Mouse (Mus musculus) CD8-positive naive resting alpha-beta T cell, adult 2 months (primary cell): ENCODE data around the gene Copz2.
"Not testable (repeated sequence)": the region's sequence is repeated elsewhere in the genome, so short reads cannot be mapped to it uniquely, and the experiment has no call there.

Experiments used
- DNase-seq, 2 experiments: peaks; one replicate each; pipeline ENCODE4 v3.0.0; 2022; ENCODE audit warnings: low read depth in 2 of 2, low spot score in 2 of 2

Copz2 gene

DNA sequence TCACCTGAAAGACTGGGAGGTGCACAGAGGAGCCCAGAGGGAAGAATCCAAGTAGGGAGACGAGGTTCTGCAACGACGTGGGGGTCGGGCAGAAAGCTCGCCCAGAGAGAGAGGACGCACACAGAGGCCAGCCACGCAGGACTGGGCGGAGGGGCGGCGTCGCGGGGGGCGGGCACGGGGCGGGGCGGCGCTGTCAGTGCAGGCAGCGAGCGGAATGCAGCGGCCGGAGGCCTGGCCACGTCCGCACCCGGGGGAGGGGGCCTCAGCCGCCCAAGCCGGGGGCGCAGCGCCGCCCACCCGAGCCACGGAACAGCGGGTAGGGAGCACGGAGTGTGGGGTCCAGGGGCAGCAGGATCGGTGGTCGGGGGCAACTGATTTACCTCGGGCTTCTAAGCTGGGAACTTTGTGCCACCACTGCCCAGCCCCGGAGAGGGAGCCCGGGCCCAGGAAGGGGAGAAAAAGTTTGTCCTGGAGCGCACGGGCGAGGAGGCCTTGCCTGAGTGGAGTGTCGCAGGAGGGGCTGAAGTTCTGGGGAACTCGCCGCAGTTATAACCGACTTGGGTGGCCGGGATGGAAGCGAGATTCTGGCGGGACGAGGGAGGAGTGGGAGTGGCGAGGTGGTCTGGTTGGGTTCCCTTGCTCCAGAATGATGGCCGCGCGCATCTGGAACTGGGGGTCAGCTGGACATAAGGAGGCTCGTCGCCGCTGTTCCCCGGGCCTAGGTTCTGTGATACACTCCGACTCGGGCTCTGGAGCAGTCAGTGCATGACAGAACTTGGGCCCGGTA is at the start of gene Copz2:
TSS of gene Copz2 (plus strand) at position 190 of the 787 bp plus-strand sequence.
- no peak for DNase-seq

DNA sequence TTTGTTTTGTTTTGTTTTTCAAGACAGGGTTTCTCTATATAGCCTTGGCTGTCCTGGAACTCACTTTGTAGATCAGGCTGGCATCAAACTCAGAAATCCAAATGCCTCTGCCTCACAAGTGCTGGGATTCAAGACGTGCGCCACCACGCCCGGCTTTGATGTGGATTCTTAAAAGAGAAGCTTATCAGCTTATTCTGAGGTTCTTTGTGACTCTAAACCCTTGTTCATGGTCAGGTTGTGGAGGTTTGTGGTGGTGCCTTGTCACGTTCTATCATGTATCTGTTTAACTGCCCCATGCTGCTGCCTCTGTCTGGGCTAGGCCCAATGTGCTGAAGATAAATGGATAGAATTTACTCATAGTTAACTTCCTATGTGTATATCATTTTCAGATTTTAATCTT is 44.1 kb upstream of the Copz2 start:
- DNase-seq = no peak

DNA sequence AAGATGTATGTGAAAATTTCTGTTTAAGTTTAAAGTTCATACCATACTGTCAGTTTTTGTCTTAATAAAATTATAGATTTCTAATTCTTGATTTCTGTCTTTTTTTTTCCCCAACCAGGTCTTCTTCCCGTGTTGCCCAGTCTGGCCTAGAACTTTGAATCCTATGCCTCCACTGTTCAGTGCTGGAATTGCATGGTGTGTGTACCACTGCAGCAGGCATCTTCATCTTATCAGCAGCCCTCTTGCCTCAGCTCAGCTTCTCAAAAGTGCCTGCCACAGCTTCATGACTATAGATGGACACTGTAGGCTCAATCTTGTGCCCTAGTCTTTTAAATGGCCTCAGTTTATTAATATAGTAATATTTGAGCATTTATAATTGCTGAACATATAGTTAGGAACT is 41.6 kb upstream of the Copz2 start:
- no peak for DNase-seq

DNA sequence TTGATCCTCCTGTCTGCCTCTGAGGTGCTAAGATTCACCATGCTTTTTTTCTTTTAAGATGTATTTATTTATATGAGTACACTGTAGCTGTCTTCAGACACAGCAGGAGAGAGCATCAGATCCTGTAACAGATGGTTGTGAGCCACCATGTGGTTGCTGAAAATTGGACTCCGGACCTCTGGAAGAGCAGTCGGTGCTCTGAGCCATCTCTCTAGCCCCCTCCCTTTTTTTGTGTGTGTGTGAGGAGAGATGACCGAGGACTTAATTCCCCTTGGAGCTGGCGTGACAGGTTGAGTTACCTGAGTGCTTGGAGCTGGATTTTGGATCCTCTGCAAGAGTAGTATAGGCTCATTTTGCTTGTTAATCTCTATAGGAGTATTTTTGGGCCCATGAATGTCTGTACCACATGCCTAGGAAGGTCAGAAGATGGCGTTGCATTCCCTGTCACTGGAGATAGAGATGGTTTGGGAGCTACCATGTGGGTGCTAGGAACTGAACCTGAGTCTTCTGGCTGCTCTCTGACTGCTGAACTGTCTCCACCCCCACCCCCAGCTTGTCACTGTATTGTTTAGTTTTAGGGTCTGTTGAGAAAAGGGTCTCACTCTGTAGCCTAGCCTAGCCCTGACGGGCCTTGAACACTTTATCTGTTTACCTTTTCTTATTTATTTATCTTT is 40.0 kb upstream of the Copz2 start:
- DNase-seq = no peak

DNA sequence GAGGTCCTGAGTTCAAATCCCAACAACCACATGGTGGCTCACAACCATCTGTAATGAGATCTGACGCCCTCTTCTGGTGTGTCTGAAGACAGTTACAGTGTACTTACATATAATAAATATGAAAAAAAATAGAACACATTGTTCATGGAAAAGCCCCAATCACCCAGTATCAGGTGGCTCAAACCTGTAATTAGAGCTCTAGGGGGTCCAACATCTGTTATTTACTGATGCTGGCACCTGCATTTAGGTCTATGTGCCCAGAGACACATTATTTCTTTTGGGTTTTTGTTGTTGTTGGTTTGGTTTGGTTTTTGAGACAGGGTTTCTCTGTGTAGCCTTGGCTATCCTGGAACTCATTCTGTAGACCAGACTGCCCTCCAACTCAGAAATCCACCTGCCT is 38.5 kb upstream of the Copz2 start:
- not testable (repeated sequence) for DNase-seq

DNA sequence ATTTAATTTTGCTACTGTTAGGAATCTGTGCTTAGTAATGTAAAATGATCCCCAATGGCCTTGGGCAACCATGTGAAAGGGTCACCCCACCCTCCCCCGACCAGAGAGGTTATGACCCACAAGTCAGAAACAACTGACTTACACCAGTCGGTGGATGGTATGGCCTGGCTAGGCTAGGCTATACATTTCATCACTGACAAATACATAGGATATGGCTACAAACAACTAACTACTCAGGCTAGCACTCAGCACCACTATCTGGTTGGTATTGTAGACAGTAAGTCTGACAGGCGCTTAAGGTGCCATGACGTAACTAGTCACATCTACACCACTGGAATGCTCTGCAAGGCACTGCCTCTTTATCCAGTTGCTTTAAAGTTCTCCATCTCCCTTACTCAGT is 36.2 kb upstream of the Copz2 start:
- no peak for DNase-seq

DNA sequence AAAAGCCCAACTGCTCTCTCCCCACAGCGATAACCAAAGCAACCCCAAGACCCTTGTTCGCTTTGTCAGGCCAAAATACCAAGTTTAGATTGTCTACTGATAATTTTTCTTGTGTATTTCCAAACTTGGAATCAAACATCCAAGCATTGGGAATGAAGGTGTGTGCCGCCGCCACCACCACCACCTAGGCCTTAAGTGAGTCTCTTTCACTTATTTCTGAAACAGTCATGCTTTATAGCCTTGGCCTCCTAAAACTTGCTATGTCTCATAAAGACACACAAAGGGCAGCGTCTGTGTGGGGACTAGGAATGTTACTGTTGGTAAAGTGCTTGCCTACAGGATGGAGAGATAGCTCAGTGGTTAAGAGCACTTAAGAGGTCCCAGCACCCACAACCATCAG is 35.8 kb upstream of the Copz2 start:
- DNase-seq = no peak

DNA sequence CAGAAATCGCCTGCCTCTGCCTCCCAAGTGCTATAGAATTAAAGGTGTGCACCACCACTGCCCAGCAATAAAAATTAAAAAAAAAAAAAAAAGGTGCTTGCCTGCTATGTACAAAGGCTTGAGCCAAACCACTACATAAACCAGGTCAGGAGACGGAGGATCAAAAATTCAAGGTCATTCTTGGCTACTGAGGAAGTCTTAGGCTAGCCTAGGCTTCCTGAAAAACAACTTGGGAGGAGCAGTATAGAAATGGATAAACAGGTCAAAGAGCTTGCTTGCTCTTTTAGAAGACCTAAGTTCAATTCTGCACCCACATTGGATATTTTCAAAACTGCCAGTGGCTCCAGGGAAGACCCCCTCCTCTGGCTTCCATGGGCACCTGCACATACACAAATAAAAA is 35.2 kb upstream of the Copz2 start:
- no peak for DNase-seq

DNA sequence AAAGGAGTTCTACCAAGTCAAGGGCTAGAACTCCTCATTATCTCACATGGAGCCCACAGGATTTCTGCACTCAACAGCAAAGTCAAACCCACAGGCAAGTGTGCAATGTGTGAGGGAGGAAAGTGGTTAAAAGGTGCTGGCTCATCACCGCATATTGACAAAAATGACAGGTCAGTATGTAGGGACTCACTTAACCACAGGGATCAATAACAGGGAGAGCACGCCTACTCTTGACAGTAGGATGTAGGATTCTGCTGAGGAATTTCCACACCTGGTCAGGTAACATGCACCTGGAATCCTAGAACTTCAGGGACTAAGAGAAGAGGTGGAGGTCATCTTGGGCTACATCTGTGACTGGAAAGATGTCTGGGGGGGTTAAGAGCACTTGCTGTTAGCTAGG is 33.8 kb upstream of the Copz2 start:
- no peak for DNase-seq

DNA sequence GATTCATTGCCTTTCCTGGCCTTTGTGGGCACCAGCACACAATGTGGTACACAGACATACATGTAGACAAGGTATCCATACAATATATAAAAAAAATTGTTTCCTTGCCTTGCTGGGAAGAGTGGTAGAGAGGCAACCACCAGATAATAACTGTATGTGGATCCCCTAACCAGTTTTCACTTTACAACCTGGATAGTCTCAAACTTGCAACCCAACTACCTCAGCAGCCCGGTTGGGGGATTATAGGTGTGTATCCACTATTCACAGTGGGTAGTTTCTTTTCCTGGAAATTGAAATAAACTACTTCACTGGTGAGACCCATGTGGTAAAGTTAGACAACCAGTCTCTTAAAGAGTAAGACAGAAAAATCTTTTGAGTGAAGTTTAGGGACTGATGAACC is 33.2 kb upstream of the Copz2 start:
- DNase-seq = no peak

DNA sequence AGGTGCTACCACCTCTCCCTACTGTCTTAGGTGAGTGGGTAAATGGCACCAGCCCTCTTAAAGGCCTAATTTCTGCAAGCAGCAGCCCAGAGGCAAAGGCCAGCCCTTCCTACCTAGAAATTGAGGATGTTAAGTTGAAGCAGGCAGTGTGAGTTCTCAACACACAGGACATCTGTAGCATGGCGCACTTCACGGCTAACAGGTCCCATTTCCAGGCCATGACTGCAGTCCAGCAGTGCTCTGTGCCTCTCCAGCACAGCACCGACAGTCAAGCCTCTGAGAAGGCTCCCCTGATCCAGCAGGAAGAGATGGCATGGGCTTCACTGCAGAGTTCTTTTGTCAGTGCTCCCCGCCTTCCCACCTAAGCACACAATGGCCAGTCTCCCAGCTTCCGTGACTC is 32.7 kb upstream of the Copz2 start:
- DNase-seq = no peak

DNA sequence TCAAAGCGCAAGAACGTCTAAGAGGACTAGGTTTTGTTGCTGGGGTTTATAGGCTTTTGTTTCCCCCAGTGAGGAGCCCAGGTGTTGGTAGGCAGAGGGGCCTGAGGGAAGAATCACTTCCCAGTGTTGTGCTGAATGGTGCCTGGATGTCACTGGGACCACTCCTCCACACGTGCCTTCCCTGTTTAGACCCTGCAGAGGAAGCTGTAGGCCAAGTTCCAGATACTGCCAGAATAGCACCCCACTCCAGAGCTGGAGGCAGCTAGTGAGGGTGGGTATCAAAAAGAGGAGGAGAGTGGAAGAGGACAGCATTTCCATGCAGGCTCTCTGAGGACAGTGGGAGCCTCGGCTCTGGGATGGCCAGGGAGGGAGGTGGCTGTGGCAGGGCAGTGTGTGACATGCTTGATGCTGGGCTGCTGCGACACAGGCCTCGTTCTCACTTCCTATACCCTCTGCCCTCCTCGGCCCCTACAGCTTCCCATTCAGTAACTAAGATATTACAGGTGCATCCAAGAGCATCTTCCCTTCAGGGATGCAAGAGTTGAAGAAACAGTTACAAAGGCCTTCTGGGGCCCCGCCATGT is 31.5 kb upstream of the Copz2 start:
- DNase-seq = no peak

DNA sequence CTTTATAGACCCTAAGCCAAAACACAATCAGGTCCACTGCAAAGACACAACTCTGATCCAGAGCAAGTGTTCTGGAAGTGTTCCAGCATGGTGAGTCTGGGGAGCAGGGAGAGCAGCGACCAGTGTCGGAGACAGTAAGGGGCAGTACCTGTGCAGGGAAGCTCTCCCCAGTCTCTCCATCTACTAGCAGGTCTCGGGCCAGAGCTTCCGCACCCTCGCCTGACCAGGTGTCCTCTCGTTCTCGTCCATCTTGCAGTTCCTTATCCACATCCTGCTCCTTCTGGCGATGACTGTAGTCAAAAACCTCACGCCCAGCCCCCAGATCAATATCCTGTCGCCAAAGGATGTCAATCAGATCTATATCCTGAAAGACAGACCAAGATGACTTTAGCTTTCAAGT is 27.7 kb upstream of the Copz2 start:
- DNase-seq = no peak

DNA sequence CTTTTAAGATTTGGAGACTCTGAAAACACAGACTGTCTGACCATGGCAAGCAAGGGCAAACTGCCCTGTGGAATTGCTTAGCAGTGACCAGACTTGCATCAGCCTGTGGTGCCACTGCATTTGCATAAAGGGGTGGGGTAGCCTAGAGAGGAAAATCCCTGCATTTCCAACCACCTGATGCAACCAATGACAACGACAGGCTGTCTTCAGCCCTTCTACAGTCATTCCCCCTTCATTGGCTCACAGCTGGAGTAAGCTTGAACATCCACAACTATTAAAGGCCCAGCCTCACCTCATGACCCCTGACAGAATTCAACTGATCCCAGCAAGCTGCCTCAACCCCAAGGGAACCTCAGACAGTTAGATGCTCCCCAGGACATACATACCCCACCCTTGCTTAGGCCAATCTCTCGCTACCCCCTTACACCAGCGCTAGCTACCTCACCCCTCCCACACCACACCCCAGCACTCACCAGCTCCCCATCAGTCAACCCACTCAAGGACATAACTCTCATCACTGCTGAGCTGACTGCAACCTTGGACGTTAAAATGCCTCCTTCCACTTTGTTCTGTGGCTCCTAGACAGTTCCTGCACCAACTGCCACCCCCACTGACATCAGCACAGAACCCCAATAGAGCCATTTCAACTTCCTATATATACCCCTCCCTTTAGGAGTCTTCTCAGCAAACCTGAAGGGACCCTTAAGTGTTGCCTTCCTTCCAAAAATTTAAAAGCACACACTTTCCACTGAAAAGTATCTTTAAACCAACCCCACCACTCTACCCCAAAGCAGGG is 26.8 kb upstream of the Copz2 start:
- DNase-seq = no peak

DNA sequence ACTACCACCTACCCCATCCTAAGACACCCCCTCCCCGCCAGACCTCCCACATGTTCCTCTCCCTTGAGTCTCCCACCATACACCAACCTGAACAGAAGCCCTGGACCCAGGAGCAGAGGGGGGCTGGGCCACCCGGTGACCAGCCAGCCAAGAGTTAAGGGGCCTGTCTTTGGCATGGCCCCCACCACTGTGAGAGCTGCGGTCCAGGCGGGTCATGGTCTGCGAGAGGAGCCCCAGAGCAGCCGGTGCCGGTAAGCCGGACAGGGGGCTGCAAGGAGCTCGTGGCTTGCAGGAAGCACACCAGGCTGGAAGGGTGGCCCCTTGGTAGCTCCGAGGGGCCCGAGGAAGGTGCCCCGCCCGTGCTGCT is 26.2 kb upstream of the Copz2 start:
- DNase-seq = no peak

DNA sequence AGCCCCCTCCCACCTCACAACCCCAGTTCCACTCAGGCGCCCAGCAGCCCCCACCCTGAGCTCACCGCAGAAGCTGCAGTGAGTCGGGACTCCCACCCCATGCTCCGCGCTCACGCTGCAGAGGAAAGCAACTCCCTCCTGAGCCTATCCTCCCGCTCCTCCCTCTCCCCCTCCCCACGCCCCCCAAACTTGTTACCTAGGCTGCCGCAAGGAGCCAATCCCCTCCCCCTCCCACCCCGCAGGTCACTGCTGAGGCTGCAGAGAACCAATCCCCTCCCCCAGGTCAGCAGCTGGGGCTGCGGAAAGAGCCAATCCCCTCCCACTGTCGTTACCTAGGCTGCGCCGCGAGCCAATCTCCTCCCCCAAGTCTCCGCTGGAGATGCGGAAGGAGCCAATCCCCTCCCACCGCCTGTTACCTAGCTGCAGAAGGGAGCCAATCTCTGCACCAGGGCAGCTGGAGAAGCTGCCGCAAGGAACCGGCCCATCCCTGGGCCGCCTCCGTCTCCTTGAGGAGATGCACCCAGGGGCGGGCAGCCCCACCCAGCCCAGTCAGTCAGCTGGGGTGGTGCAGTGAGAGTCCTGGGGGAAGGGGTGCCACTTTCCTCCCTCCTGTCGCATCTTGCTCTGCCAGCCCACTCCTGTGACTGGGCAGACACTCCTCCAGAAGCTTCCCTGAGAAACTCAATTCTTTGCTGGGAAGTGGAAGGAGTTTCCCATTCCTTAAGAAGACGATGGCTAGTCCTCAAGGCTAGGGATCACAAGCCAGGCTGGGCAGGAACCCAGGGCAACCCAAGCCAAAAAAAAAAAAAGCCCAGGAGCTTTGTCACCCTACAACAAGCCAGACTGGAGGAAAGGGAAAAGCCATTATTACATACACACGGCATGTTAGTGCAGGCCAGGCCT is 25.5 kb upstream of the Copz2 start:
- peak; percentile 68 to 75 for DNase-seq

DNA sequence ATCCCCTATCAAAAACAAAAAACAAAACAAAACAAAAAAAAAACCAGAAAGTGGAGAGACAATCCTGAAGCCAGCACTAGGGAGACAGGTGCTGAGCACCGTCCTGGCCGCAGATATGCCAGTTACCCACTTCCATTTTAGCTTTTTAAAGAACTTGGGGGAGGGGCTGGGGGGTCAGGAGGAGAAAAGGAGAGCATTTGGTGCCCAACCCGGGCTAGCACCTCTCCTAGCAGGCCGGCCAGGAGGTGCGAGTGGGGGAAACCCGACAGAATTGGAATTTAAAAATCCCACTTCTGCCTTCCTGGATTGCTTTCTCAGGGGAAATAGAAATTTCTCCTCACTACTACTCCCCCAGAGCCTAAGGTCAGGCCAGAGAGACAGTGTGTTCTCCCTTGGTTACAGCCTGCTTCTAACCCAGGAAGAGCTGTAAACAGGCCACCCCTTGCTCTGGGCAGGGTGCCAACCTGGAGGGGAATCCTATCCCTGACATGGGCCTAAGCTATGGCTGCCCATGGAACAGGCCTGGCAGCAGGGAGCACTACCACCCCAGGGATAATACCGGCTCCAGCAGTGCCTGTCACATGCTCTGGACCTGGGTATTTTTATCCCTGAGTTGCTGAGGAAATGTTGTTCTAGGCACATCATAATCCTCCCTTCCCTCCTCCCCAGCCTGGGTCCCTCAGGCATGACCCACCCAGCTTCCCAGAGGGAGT is 24.7 kb upstream of the Copz2 start:
- DNase-seq = no peak

DNA sequence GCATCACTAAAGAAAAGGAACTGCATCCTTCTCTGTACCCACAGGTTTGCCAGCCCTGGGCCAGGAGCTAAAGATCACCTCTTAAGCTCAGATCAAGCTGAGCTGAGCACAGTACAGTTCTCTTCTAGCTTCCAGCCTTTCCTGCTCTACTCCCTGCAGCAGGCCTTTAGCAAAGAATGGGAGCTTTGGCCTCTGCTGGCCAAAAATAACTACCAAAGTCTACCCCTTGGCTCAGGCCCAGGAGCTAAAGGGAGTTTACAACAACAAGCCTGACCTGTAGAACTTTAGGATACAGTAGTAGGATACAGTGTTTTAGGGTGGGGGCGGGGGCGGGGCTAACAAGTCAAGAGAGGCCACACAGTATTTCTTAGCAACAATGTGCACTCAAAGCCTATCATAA is 23.2 kb upstream of the Copz2 start:
- DNase-seq = no peak

DNA sequence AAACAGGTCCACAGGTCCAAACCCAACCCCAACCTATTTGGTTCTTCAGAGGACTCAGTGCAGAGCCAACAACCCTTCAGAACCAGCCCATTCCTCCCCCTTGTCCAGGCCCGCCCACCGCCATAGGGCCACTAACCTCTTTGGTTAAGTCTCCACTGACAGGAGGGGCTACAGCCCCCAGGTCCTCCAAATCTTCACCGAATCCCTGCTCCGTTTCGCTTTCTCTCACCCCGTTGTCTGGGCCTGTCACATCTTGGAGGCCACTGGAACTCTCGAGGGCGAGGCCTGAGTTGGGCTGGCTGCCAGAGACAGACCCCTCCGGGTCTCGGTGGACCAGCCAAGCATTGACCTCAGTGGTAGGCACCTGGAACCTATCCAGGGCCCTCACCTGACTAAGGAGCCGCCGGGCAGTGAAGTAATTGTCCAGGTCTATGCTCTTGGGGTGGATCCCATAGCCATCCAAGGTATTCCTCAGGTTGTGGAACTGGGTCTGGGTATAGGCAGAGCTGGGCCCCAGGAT is 22.5 kb upstream of the Copz2 start:
- DNase-seq = no peak

DNA sequence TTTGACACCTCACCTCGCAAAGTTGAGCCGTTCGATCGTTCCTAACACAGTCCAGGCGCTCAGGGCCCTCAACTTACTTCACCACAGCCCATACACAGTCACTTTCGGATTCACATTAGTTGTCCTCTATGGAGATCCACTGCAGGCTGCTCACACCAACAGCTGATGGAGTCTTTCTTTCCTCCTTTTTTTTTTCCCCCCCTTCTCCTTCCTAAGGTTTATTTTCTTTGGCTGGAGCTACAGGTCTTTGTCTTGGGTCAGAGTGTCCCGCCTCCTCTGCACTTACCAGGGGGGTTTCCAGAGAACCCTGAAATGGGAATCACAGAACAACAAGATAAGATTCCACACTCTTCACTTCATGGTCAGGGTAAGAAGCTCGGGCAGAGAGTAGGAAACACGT is 21.8 kb upstream of the Copz2 start:
- no peak for DNase-seq
